Mouse (Mus musculus): ENCODE measurements around the gene Gm3047.
"Not testable (repeated sequence)": the region's sequence is repeated elsewhere in the genome, so short reads cannot be mapped to it uniquely, and the experiment has no call there.

Gm3047 gene

GRCm38 (mm10) chr14:4555105-4555504 lies at the start of gene Gm3047:
Gm3047 (plus strand) TSS chr14:4555405.
- in situ Hi-C loops (cut with MboI, MseI), result not testable (repeated sequence)

Data from T-helper 2 cell (primary cell).